Mouse (Mus musculus) heart, postnatal 0 days (tissue): Measurements from ENCODE around the gene Gna11. TPM values are rescaled to one million over a fixed set of nuclear protein-coding genes. Genes with fewer than 3 reads are reported as not detected.
A peak's percentile ranks its signal among the peaks of the same experiment; 100 is the strongest.

Experiments used
- ATAC-seq: fragments of 200-750 bp; cut with Nextera tagmentation; 2 replicates; pipeline ENCODE4 v1.8.0; 2017; ENCODE audit warnings: low read depth, moderate number of reproducible peaks, moderate library complexity; ENCODE audit not compliant: insufficient read depth
- DNase-seq: peaks from one replicate; pipeline ENCODE4 v3.0.0-alpha.2; 2016; ENCODE audit warnings: low spot score
- H3K27ac ChIP-seq: fragments of 300-500 bp; sonication (generic); 2 replicates; pipeline ENCODE4 v1.5.1; 2014; ENCODE audit warnings: low read depth, mild to moderate bottlenecking
- H3K27me3 ChIP-seq: fragments of 300-500 bp; sonication (generic); 2 replicates; pipeline ENCODE4 v1.6.1; 2014; ENCODE audit warnings: low read length, mixed read lengths; ENCODE audit not compliant: control insufficient read depth, insufficient read depth
- H3K36me3 ChIP-seq: fragments of 300-500 bp; sonication (generic); replicated peaks from 2 replicates; pipeline ENCODE4 v1.6.1; 2014; ENCODE audit warnings: low read length, mixed read lengths; ENCODE audit not compliant: control insufficient read depth, insufficient read depth
- H3K4me1 ChIP-seq: fragments of 300-500 bp; sonication (generic); 2 replicates; pipeline ENCODE4 v1.6.1; 2014; ENCODE audit warnings: antibody characterized with exemption; ENCODE audit not compliant: control insufficient read depth, insufficient read depth
- H3K4me2 ChIP-seq: fragments of 300-500 bp; sonication (generic); 2 replicates; pipeline ENCODE4 v1.6.1; 2014; ENCODE audit warnings: low read depth, mild to moderate bottlenecking, low read length, moderate library complexity
- H3K4me3 ChIP-seq: fragments of 300-500 bp; sonication (generic); 2 replicates; pipeline ENCODE4 v1.5.1; 2014; ENCODE audit warnings: low read depth, low read length
- H3K9ac ChIP-seq: fragments of 300-500 bp; sonication (generic); replicated peaks from 2 replicates; pipeline ENCODE4 v1.6.1; 2014; ENCODE audit warnings: low read depth, low read length, mixed read lengths
- H3K9me3 ChIP-seq: fragments of 300-500 bp; sonication (generic); replicated peaks from 2 replicates; pipeline ENCODE4 v1.6.1; 2016; ENCODE audit warnings: low read length; ENCODE audit not compliant: control insufficient read depth
- CTCF ChIP-seq: IDR thresholded peaks from 2 replicates; pipeline ENCODE4 v1.5.1; 2016; ENCODE audit warnings: antibody characterized with exemption, control low read depth, low read depth
- EP300 ChIP-seq: IDR thresholded peaks from 2 replicates; pipeline ENCODE4 v1.6.1; 2016; ENCODE audit warnings: antibody characterized with exemption, low read depth
- WGBS: fragments of 180-500 bp; shearing (Covaris S2); extraction: QIAGEN DNeasy Blood & Tissue Kit; methylation state at CpG from one replicate; pipeline ENCODE4 v1.1.7; 2014; 5-methylcytosine and 5-hydroxymethylcytosine counted together
- polyA plus RNA-seq: library from polyadenylated mRNA; unstranded; fragments of >200 nt; fragmentation: Nextera tagmentation; extraction: Ambion mirVana; gene quantifications from 2 replicates; pipeline ENCODE4 v1.2.1, GENCODE M21; 2015
- total RNA-seq: library from RNA; depleted of rRNA; stranded (reverse); fragments of >200 nt; gene quantifications from 2 replicates; pipeline ENCODE4 v1.2.3, GENCODE M21; 2014; ENCODE audit warnings: low replicate concordance

Gene Gna11
- total and polyA plus RNA-seq, 2 experiments from 2014 or later: 52.4 to 68.2 TPM

DNA sequence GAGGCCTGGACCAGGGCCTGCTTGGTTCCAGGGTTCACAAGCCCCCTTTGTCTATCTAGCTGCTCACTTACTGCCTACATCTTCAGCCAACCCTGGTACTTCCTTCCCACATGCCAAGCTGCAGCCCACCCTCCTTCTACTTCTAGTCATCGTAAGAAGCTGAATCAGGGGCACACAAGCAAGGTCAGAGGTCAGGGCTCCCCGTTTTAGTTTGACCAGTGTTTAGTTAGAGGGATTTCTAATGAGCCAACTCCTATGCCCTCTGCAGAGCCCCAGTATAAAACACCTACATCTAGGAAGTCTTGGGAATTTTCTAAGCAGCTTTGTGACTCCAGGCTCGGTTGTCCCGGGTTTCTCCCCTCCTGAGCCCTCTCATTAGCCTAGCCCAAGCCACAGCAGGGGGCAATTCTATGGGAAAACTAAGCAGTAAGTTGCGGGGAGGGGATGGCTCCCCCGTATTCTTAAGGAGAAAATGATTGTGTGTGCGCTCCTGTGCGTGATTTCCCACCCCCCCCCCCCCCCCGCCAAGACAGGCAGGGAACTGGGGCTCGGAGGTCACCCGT, 25.3 kb upstream of the Gna11 start:
- peak overlapping the region; percentile 58 for H3K4me3 ChIP-seq
- 6% methylated on average over 11 of the region's 11 CpGs for WGBS
- H3K27me3 ChIP-seq: no peaks in the 10 kb centered on the region
- H3K9ac ChIP-seq: peak overlapping the region; percentile 40; the same call in 1 of the 2 replicates
- H3K27ac ChIP-seq: peak overlapping the region; percentile 88
- TF ChIP-seq EP300 (no peak), CTCF (no peak)
- peaks cover 26% of the 10 kb centered on the region for H3K4me1 ChIP-seq
- DNase-seq (no peak), ATAC-seq (no peak)
- no peaks in the 10 kb centered on the region for H3K9me3 ChIP-seq
- peaks cover 18% of the 10 kb centered on the region for H3K36me3 ChIP-seq
- H3K4me2 ChIP-seq: peak overlapping the region; percentile 97

GRCm38 (mm10) chr10:81569507-81570237, 24.7 kb upstream of the Gna11 start:
- H3K36me3 ChIP-seq: peaks cover 24% of the 10 kb centered on the region
- ATAC-seq: no peak
- WGBS: 75% methylated on average over 9 of the region's 9 CpGs
- no peak for DNase-seq
- H3K4me1 ChIP-seq: peaks cover 25% of the 10 kb centered on the region
- no peak overlapping the region for H3K9ac ChIP-seq
- H3K27me3 ChIP-seq: no peaks in the 10 kb centered on the region
- H3K4me2 ChIP-seq: no peak overlapping the region
- no peaks in the 10 kb centered on the region for H3K9me3 ChIP-seq
- H3K27ac ChIP-seq: peak overlapping the region; percentile 88
- H3K4me3 ChIP-seq: no peak overlapping the region
- TF ChIP-seq EP300: no peak
- no peak for TF ChIP-seq CTCF

- TF ChIP-seq CTCF (no peak), EP300 (no peak)
- H3K27ac ChIP-seq: peak overlapping the region; percentile 75
- peak; percentile 74 for DNase-seq
- H3K27me3 ChIP-seq: no peaks in the 10 kb centered on the region
- H3K9ac ChIP-seq: no peak overlapping the region
- H3K36me3 ChIP-seq: peaks cover 28% of the 10 kb centered on the region
- no peaks in the 10 kb centered on the region for H3K9me3 ChIP-seq
- H3K4me3 ChIP-seq: no peak overlapping the region
- H3K4me2 ChIP-seq: no peak overlapping the region; the same call in 1 of the 2 replicates
- peaks cover 34% of the 10 kb centered on the region for H3K4me1 ChIP-seq
- WGBS: 13% methylated on average over 16 of the region's 16 CpGs
- ATAC-seq: 0 out of 2 replicates have a peak, but pooled peaks have one; percentile 14
Measured at GRCm38 (mm10) chr10:81568381-81569191, 23.6 kb upstream of the Gna11 start.

- Histone ChIP-seq H3K27me3 (no peaks in the 10 kb centered on the region), H3K36me3 (peaks cover 39% of the 10 kb centered on the region), H3K4me1 (peaks cover 37% of the 10 kb centered on the region), H3K9ac (no peak overlapping the region), H3K9me3 (no peaks in the 10 kb centered on the region), H3K27ac (no peak overlapping the region), H3K4me2 (no peak overlapping the region), H3K4me3 (no peak overlapping the region)
- ATAC-seq: no peak
- TF ChIP-seq CTCF: no peak
- no peak for TF ChIP-seq EP300
- WGBS: 53% methylated on average over 20 of the region's 20 CpGs
- no peak for DNase-seq
Measured at GRCm38 (mm10) chr10:81565257-81566228, 20.6 kb upstream of the Gna11 start.

DNA sequence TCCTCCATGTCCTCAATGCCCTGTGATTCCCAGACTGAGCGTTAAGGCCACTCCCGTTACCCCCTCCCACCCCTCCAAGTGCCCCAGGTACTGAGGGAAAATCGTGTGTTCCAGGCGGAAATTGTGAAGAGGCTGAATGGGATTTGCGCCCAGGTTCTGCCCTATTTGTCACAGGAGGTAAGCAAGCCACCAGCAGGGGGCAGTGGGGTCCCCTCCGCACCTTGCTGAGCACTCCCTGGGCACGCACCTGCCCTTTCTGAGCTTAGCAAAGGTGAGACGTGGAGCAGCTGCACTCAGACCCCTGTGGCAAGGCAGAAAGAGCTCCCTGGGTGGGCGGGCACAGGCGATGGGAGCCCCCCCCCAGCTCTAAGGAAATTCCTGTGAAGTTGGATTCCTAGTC, 19.7 kb upstream of the Gna11 start:
- ATAC-seq (no peak), DNase-seq (peak; percentile 33)
- H3K9ac ChIP-seq: no peak overlapping the region
- 0 out of 2 replicates have a peak overlapping the region, but pooled peaks have one; percentile 47 for H3K27ac ChIP-seq
- peaks cover 37% of the 10 kb centered on the region for H3K4me1 ChIP-seq
- no peak overlapping the region for H3K4me3 ChIP-seq
- H3K27me3 ChIP-seq: no peaks in the 10 kb centered on the region
- H3K36me3 ChIP-seq: peaks cover 39% of the 10 kb centered on the region
- H3K4me2 ChIP-seq: 0 out of 2 replicates have a peak overlapping the region, but pooled peaks have one; percentile 35
- WGBS: 41% methylated on average over 10 of the region's 10 CpGs
- TF ChIP-seq CTCF: peak; percentile 54
- no peak for TF ChIP-seq EP300
- no peaks in the 10 kb centered on the region for H3K9me3 ChIP-seq
